Mouse (Mus musculus): ENCODE results near the gene Kcna5.

GRCm38 (mm10) chr6:126544107-126545036 is 9.2 kb upstream of the Kcna5 start:
- TF ChIP-seq CTCF (IDR thresholded peaks at IDR 0.05; ENCODE audit: low read depth) (no peak), EP300 (IDR thresholded peaks at IDR 0.05; ENCODE audit: low read depth) (no peak)
